Mouse (Mus musculus): ENCODE data around the gene Cald1.

GRCm38 (mm10) chr6:34674897-34675296 lies 76.6 kb downstream of the Cald1 start:
- no peak for TF ChIP-seq CTCF (IDR thresholded peaks at IDR 0.05; ENCODE audit: extremely low read depth, insufficient read depth, insufficient read length, insufficient replicate concordance)
- TF ChIP-seq POLR2A (IDR thresholded peaks at IDR 0.05; ENCODE audit: low read depth, low read length), result no peak
